Mouse (Mus musculus) mouse embryonic stem cell (cell line): ENCODE measurements around the gene Tbcel.

ENCODE experiments used
- in situ Hi-C, 2 experiments: fragments of 300-500 bp; cut with MboI; formaldehyde crosslinking; loops; 1 replicate in 1 of 2; 3 replicates in 1 of 2; pipeline ENCODE4 v1.14.3; 2019 to 2020; ENCODE audit warnings: low sequenced_read_pairs in 2 of 2, low pct_unique_long_range_greater_than_20kb in 1 of 2, mixed read lengths in 1 of 2; ENCODE audit not compliant: unreplicated experiment in 1 of 2

The Tbcel gene

GRCm38 (mm10) chr9:42507709-42508108, at the start of gene Tbcel:
Tbcel (minus strand) TSS chr9:42507809.
- in situ Hi-C loops = no loop called here

DNA sequence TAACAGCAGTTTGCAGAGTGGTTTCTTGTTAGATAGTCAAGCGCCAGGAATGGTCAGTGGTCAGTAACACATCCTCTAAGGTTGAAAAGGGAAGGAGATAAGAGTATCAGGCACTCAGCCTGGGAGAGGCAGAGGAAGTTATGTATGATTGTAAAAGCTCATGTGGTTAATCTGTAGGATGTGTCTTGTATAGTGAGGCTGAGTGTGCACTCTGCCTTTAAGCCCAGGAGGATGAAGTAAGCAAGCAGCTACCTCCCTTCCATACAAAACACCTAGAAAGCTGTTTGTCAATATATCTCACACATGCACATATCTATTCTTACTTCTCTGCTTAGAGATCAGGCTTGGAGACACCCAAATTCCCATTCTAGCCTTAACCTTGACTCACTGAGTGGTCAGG, 47.6 kb upstream of the Tbcel start:
- in situ Hi-C loops = loop anchor here (10.0 to 25.0 kb wide), 2 partner anchors 382 to 390 kb away; partner anchors contain the start of gene Grik4 (in 2 of the 2)

- in situ Hi-C loops = loop anchor here (10.0 to 25.0 kb wide), 2 partner anchors 387 to 395 kb away; partner anchors contain the start of gene Grik4 (in 2 of the 2)
These were observed 42.5 kb upstream of the Tbcel start for GRCm38 (mm10) chr9:42550116-42550515.

GRCm38 (mm10) chr9:42548981-42549380, 41.4 kb upstream of the Tbcel start:
- in situ Hi-C loops = no loop called here

DNA sequence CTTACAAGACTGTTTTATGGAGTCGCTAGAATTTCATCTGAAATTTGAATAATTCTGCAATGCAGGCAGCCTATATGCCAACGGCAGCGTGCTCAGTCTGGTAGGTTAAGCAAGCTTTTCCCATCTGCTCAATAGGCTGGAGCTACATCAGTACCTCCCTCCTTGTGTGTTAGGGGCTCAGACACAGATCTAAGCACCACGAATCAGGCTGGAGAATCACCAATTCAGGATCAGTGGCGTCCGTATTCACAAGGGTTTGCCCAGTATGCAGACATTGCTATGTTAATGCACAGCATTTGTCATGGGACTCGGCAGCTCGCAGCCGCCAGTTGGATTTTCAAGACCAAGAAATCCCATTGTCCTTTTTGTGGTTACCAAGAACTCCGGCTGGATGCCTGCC, 36.9 kb upstream of the Tbcel start:
- in situ Hi-C loops = no loop called here

- in situ Hi-C loops = no loop called here
These were observed 25.9 kb upstream of the Tbcel start for GRCm38 (mm10) chr9:42533491-42533890.

GRCm38 (mm10) chr9:42533041-42533440, 25.4 kb upstream of the Tbcel start:
- in situ Hi-C loops = no loop called here

GRCm38 (mm10) chr9:42531951-42532350, 24.3 kb upstream of the Tbcel start:
- in situ Hi-C loops = no loop called here

GRCm38 (mm10) chr9:42530221-42531152, 22.9 kb upstream of the Tbcel start:
- in situ Hi-C loops = no loop called here

- in situ Hi-C loops = no loop called here
These were observed 13.0 kb upstream of the Tbcel start for GRCm38 (mm10) chr9:42520587-42521084.

DNA sequence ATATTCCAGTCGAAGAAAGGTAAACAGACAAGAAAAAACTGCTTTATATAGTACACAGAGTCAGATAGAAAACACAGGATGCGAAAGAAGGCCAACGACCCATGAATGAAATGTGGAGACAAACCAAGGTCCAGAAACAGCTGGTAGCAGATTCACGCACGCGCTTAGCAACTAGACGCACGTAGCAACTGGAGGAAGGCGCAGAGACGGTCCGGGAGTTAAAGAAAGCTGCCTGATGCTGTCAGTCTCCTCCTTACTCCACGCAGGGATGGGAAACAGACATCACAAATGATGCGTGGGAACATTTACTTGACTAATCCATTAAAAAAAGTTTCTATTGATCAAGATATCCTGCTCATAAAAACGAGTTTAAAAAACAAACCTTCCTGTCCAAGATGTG, 10.6 kb upstream of the Tbcel start:
- in situ Hi-C loops = no loop called here

GRCm38 (mm10) chr9:42513159-42513558, 5.5 kb upstream of the Tbcel start:
- in situ Hi-C loops = no loop called here

DNA sequence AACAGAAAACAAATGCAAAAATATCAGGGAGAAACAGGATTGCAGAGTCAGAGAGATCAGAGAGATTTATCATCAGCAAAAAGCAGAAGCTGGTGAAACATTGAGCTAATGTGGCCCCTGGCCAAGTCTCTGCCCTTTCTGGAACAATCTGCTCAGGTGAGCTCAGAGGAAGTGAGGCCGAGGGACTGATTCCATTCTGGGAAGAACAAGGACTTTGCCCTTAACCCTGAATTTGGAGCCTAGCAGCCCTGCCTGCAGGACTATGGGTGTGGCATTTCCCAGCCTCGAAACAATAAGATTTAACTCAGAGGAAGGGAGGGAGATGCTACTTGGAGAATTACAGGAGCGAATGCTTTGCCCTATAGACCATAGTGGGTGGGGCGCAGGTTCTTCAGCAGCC, 4.7 kb upstream of the Tbcel start:
- in situ Hi-C loops = no loop called here

- in situ Hi-C loops = no loop called here
These were observed 626 bp upstream of the Tbcel start for GRCm38 (mm10) chr9:42508235-42508634.

DNA sequence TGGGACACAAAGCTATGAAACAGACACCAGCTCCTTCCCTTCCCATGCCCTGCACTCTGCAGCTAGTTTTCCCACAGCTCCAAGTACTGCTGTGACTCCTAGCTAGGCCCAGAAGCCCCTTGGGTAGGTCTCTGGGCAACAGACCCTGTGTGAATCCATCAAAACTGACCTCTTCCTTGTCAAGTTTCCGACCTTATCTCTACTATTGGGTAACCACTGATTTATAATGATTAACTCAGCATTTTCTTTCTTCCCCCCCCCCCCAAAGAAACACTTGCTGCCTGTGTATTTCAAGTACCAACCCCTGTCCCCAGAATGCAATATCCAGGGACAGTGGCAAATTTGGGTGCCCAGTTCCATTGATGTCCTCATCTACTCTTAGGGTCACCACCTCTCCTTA, 587 bp downstream of the Tbcel start:
- in situ Hi-C loops = no loop called here

DNA sequence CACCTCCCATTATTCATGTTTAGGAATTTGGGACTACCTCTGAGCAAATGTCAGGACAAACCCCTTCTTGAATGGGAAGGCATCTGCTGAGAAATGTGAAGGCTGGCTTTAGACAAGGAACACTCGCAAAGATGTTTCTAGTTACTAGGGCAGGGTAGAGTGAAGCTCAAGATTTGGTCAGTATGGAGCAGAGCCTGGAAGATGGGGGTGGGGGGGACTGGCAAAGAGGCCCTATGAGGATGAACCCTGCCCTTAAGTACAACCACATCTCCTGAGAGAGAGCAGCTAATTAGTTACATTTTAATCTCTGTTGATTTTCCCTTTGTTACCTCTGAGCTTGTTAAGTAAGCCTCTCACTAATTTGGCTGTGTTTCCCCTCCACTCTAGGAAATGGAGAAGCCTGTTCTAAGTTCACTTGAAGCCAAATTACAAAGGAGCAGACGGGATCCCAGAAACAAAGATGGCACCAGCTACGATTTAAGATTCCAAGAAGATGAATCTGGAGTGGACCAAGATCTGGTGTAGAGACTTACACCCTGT, 2.6 kb downstream of the Tbcel start:
- in situ Hi-C loops = no loop called here

DNA sequence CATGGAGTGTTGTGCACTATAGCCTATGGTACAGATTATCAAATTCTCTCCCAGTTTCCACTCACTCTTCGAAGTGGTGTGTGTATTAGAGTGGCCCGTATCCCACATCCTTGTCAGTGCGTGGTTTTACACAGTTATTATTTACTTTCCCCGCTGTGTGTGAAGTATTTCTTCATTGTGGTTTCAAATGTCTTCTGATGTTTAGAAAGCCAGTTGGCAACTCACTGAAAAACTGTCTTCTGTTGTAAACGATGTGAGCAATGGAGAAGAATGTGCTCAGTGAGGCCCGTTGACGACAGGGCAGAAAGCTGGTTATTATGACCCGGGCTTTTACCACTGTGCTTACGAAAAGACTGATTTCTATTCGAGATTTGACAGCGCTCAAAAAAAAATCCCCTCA, 3.0 kb downstream of the Tbcel start:
- in situ Hi-C loops = no loop called here

DNA sequence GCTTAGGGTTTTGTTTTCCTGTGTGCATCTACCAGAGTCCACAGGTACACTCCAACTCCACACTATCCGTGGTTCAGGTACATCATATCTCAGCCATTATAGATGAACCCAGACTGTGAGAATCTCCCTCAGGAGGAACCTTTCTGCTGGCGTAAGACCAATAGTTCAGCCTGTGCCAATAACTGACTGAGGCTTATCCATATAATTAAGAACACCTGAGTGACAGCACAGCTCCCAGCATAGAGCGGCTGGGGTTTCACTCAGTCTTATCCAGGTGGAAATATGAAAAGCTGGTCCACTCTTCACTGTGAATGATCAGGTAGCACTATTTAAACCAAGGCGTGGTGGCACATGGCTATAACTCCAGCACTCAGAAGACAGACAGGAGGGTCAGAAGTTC, 3.9 kb downstream of the Tbcel start:
- in situ Hi-C loops = no loop called here

DNA sequence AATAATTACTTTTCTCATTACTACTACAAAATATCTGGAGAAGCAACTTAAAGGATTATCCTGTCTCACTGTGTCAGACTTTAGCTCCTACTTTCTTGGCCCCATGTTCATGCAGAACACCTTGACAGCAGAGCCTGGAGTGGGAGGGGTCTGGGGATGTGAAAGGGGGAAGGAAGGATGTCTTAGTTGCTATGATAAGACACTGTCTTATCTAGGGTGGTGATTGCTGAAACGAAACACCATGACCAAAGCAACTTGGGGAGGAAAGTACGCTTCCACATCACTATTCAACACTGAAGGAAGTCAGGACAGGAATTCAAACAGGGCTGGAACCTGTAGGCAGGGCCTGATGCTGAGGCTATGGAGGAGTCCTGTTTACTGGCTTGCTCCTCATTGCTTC, 11.3 kb downstream of the Tbcel start:
- in situ Hi-C loops = no loop called here

- in situ Hi-C loops = no loop called here
These were observed 15.8 kb downstream of the Tbcel start for GRCm38 (mm10) chr9:42491780-42492179.
